Mouse (Mus musculus): ENCODE data around the gene Zfp319.

- no peak for TF ChIP-seq GATA1 (IDR thresholded peaks at IDR 0.05; ENCODE audit: borderline replicate concordance, low read length)
- TF ChIP-seq FLI1 (IDR thresholded peaks at IDR 0.05; ENCODE audit: low read length), result no peak
These were observed at the start of gene Zfp319, which contains the start of gene Usb1 for GRCm38 (mm10) chr8:95331720-95332436.
